Mouse (Mus musculus) bone marrow macrophage, adult 2 months (primary cell): ENCODE data around the gene Slc34a3.

ENCODE experiments used
- CTCF ChIP-seq: IDR thresholded peaks from 2 replicates; pipeline ENCODE4 v1.5.1; 2012; ENCODE audit warnings: low read depth, mild to moderate bottlenecking, low read length, moderate library complexity
- POLR2A ChIP-seq: IDR thresholded peaks from 2 replicates; pipeline ENCODE4 v1.6.1; 2012; ENCODE audit warnings: mild to moderate bottlenecking, low read depth, low read length, borderline replicate concordance

- no peak for TF ChIP-seq POLR2A
- no peak for TF ChIP-seq CTCF
These were observed 6.7 kb upstream of the Slc34a3 start for GRCm38 (mm10) chr2:25240723-25241437.
